Mouse (Mus musculus): ENCODE results near the gene Dcaf6. TPM values are rescaled to one million over a fixed set of nuclear protein-coding genes. Genes with fewer than 3 reads are reported as not detected.

Gene Dcaf6
- polyA plus RNA-seq, 1 experiment from 2014 or later, result 15.9 TPM

DNA sequence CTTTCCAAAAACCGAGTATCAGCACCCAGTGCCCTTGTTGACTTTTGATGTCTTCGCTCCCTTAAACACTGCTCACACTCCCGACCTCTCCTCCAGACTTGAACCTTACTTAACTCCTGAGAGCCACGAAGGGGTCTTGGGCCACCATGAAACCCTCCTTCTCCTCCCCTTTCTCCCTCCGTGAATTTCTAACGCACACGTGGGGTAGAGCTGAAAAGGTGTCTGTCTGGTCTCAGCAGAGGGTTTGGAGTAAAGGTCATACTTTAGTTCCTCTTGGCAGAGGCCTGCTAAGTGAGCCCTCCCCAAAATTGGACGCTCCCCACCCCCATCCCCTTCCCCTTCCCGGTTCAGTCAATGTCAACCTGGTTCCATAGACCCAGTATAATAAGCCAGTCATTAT lies 1.4 kb upstream of the Dcaf6 start:
- WGBS, result 1% methylated on average over 9 of the region's 9 CpGs
- ATAC-seq (ENCODE audit: low FRiP score, low read depth), result no peak
- peak overlapping the region; percentile 74 for H3K9ac ChIP-seq
- peak overlapping the region; percentile 82 for H3K4me2 ChIP-seq (replicated peaks)
- no peaks in the 10 kb centered on the region for H3K9me3 ChIP-seq
- H3K27ac ChIP-seq, result peak overlapping the region; percentile 66
- H3K4me3 ChIP-seq, result peak overlapping the region; percentile 93
- H3K27me3 ChIP-seq, result no peaks in the 10 kb centered on the region
- peaks cover 18% of the 10 kb centered on the region for H3K4me1 ChIP-seq
- no peaks in the 10 kb centered on the region for H3K36me3 ChIP-seq

DNA sequence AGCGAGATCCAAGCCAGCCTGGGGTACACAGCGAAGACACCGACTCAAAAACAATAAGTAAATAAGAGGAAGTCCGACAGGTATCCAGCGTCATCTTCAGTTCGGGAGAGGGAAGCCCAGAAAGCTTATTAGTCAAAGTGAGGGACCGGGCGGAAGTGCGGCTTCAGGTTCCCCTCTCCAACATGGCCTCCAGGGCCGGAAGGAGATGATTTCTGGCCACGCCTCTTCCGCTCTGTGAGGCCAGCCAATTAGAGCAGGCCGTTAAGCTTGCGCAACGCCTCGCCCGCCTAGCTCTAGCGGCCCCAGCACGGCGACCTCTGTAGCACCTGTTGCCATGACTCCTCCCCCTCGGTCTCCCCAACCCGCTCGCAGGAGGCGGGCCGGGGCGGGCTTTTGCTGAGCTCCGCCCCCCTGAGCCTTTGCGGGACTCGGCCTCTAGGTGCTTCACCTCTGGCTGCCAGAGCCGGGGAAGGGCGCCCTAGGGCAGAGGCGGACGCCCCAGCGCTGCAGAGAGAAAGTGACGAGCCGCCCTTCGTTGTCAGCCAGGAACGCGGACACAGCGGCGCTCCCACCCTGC lies 614 bp upstream of the Dcaf6 start:
- Histone ChIP-seq H3K9ac (peak overlapping the region; percentile 74), H3K27ac (peak overlapping the region; percentile 94), H3K4me3 (peak overlapping the region; percentile 93), H3K27me3 (no peaks in the 10 kb centered on the region), H3K36me3 (no peaks in the 10 kb centered on the region), H3K9me3 (no peaks in the 10 kb centered on the region), H3K4me1 (peaks cover 18% of the 10 kb centered on the region), H3K4me2 (replicated peaks) (peak overlapping the region; percentile 82)
- peak; percentile 98 for ATAC-seq (ENCODE audit: low FRiP score, low read depth)
- under 1% methylated on average over 41 of the region's 41 CpGs for WGBS

DNA sequence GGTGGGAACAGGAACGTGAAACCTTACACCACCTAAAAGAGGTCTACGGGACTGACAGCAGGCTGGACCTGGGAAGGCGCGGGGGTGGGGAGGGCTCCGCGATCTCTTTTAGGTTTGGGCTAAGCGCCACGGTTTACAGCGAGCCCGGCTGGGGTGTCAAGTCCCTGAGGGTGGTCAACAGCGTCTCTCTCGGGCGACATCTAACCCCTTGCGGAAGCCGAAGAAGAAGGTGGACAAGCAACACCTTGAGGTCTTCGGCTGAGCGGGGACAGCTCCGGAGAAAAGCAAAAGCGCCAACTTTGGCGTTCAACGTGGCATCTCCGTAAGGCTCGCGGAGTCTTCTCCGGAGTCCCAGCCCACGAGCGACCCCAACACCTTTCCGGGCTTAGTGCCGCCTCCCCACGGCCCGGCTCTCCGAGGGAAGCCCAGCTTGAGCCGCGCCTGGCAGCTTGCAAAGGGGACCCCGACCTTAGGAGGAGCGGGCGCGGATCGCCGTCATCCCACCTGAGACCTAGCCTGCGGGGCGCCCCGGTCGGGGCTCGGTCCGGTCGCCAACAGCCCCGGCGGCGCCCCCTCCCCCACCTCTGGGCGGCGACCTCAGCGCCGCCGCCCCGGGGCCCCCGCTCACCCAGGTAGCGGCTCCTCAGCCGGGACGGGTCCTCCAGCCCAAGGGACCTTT lies 633 bp downstream of the Dcaf6 start:
- Histone ChIP-seq H3K27ac (peak overlapping the region; percentile 94), H3K36me3 (no peaks in the 10 kb centered on the region), H3K9ac (peak overlapping the region; percentile 85), H3K4me1 (peaks cover 18% of the 10 kb centered on the region), H3K9me3 (no peaks in the 10 kb centered on the region), H3K4me3 (peak overlapping the region; percentile 93), H3K27me3 (no peaks in the 10 kb centered on the region), H3K4me2 (replicated peaks) (peak overlapping the region; percentile 80)
- whole genome bisulfite sequencing, result under 1% methylated on average over 60 of the region's 60 CpGs
- ATAC-seq (ENCODE audit: low FRiP score, low read depth), result peak; percentile 0; the same call in 1 of the 2 replicates

DNA sequence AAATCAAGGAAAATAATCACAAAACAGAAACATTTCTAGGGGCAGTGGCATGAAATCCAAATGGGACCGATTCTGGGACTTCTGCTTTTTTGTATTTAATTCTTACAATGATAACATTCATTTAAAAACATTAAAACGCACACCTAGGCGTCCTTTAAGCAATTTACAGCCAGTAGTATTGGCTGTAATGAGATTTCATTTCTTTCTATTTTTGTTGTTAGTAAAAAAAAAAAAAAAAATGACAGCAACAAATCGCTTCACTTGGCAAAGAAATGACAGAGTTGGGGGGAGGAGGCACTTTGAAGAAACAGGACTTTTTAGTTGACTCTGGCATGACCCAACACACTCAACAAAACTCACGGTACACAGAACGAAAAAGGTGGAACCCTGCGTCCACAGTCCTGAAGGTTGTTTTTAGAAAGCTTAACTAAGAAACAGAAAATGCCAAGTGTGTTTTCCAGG lies 1.2 kb downstream of the Dcaf6 start:
- Histone ChIP-seq H3K4me3 (peak overlapping the region; percentile 93), H3K9ac (peak overlapping the region; percentile 85), H3K4me1 (peaks cover 18% of the 10 kb centered on the region), H3K27ac (no peak overlapping the region), H3K36me3 (peaks cover 3% of the 10 kb centered on the region; the same call in 1 of the 2 replicates), H3K9me3 (no peaks in the 10 kb centered on the region), H3K27me3 (no peaks in the 10 kb centered on the region), H3K4me2 (replicated peaks) (peak overlapping the region; percentile 80)
- no peak for ATAC-seq (ENCODE audit: low FRiP score, low read depth)
- 20% methylated on average over 7 of the region's 7 CpGs for WGBS

DNA sequence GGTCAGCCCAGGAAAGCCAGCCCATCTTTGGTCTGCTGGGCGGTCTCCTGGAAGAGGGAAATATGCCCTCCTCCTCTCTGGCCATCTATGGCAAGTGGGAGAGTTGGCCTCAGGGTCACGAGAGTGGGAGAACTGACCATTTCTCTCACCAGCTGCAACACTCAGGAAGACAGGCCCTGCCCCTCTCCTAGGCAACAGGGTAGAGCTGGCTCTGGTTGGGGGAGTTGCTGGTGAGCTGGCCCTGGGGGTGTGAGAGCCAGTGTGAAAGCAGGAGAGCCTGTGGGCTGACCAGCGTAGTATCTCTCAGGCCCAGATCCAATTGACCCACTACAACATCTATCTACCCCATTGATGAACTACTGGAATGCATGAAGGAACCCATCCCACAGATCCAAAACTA lies 18.6 kb downstream of the Dcaf6 start:
- Histone ChIP-seq H3K27ac (no peak overlapping the region), H3K4me3 (no peak overlapping the region), H3K9ac (no peak overlapping the region), H3K9me3 (no peaks in the 10 kb centered on the region), H3K4me1 (no peaks in the 10 kb centered on the region), H3K4me2 (replicated peaks) (no peak overlapping the region), H3K36me3 (no peaks in the 10 kb centered on the region), H3K27me3 (no peaks in the 10 kb centered on the region)
- WGBS, result 80% methylated on average over 3 of the region's 3 CpGs
- no peak; the same call in 1 of the 2 replicates for ATAC-seq (ENCODE audit: low FRiP score, low read depth)

DNA sequence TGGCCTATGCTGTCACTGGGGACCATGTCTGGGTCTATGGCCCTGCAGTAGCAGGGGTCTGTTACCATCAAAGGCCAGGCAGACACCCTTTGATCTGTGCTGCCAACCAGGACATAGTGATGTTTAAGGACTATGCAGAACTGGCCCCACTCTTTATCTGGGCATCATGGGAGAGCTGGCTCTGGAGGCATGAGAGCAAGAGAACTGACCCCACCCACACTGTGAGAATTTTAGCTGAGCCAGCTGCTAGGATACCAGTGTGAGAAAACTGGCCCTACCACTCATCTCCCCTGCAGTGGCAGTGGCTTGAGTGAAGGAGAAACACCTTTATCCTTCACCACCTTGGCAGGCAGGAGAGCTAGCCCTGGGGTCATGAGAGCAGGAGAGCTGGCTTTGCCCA lies 19.1 kb downstream of the Dcaf6 start:
- no peak overlapping the region for H3K9ac ChIP-seq
- no peaks in the 10 kb centered on the region for H3K27me3 ChIP-seq
- H3K36me3 ChIP-seq, result no peaks in the 10 kb centered on the region
- no peak overlapping the region for H3K4me3 ChIP-seq
- no peak for ATAC-seq (ENCODE audit: low FRiP score, low read depth)
- no peak overlapping the region for H3K4me2 ChIP-seq (replicated peaks)
- no peaks in the 10 kb centered on the region; the same call in 1 of the 2 replicates for H3K9me3 ChIP-seq
- H3K4me1 ChIP-seq, result no peaks in the 10 kb centered on the region
- H3K27ac ChIP-seq, result no peak overlapping the region

DNA sequence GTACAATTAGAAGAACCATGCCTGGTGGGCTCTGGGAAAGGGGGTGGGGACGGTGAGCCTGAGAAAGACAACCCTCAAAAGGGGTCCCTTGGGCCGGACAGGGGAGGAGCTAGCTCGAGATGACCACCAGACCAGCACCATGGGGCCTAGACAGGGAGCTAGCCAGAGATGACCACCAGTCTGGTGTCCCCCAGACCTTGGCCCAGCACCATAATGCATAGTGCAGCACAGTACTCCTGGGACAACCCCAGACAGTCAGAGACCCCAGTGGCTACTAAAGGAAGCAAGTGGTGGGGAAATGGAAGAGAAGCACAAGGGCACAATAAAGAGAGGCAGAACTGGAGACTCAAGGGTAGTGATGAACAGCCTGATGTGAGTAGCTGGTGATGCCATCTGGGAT lies 19.5 kb downstream of the Dcaf6 start:
- Histone ChIP-seq H3K27ac (no peak overlapping the region), H3K9me3 (peaks cover 1% of the 10 kb centered on the region; the same call in 1 of the 2 replicates), H3K9ac (no peak overlapping the region), H3K4me2 (replicated peaks) (no peak overlapping the region), H3K4me1 (no peaks in the 10 kb centered on the region), H3K36me3 (no peaks in the 10 kb centered on the region), H3K27me3 (no peaks in the 10 kb centered on the region), H3K4me3 (no peak overlapping the region)
- no peak for ATAC-seq (ENCODE audit: low FRiP score, low read depth)
- WGBS, result 61% methylated on average over 3 of the region's 3 CpGs

DNA sequence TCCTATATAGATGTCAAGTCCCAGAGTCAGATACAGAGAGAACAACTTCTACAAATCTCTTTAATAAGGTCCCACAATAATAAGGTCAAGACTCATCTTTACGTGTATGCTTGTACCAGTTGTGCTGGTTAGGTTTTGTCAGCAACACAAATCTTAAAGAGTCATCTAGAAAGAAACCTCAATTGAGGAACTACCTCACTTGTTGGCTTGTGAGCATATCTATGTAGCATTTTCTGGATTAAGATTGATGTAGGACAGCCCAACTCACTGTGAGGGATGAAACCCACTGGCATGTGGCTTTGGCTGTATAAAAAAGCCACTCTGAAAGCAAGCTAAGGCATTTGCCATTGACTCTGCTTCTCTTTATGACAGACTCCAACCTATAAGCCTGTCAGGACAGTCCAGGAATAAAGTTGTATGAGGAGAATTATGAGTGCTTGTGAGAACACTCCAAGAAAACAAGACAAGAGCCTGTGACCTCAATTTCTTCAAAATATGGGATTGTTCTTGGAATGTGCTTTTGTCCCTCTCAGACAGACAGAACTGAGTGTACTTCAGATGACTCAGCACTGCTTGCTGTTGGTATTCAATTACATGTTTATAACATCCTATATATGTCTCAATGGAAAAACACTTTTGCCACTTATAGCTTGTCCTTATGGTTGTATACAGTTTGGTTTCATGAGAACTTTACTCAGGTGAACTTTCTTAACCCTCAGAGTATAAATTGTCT lies 21.8 kb downstream of the Dcaf6 start:
- no peaks in the 10 kb centered on the region for H3K36me3 ChIP-seq
- H3K9ac ChIP-seq, result no peak overlapping the region
- H3K27ac ChIP-seq, result no peak overlapping the region
- no peak overlapping the region for H3K4me2 ChIP-seq (replicated peaks)
- H3K4me1 ChIP-seq, result no peaks in the 10 kb centered on the region
- peaks cover 5% of the 10 kb centered on the region; the same call in 1 of the 2 replicates for H3K9me3 ChIP-seq
- WGBS, result 86% methylated on average over 1 of the region's 1 CpGs
- H3K4me3 ChIP-seq, result no peak overlapping the region
- no peak for ATAC-seq (ENCODE audit: low FRiP score, low read depth)
- no peaks in the 10 kb centered on the region for H3K27me3 ChIP-seq

DNA sequence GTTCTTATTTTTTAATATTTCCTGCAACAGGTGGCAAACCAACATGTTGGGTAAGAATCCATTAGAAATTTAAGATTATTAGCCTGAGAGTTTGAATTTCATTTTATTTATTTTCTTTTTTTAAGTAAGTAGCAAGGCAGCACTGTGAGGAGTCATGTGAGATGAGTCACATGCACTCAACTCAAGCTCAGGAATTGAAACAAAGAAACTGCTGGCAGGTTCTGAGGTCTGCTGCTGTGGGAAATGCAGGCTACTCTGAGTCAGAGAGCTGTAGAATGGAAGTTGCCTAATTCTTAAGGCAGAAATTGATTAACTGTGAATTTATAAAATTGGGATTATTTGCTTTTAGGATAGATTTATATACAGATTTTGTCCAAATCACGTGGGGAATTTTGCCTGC lies 27.4 kb downstream of the Dcaf6 start:
- 85% methylated on average over 1 of the region's 1 CpGs for WGBS
- H3K9ac ChIP-seq, result no peak overlapping the region
- H3K4me1 ChIP-seq, result no peaks in the 10 kb centered on the region
- H3K4me3 ChIP-seq, result no peak overlapping the region
- no peak overlapping the region for H3K4me2 ChIP-seq (replicated peaks)
- H3K36me3 ChIP-seq, result no peaks in the 10 kb centered on the region
- ATAC-seq (ENCODE audit: low FRiP score, low read depth), result no peak
- H3K9me3 ChIP-seq, result peaks cover 5% of the 10 kb centered on the region; the same call in 1 of the 2 replicates
- no peak overlapping the region for H3K27ac ChIP-seq
- H3K27me3 ChIP-seq, result no peaks in the 10 kb centered on the region

DNA sequence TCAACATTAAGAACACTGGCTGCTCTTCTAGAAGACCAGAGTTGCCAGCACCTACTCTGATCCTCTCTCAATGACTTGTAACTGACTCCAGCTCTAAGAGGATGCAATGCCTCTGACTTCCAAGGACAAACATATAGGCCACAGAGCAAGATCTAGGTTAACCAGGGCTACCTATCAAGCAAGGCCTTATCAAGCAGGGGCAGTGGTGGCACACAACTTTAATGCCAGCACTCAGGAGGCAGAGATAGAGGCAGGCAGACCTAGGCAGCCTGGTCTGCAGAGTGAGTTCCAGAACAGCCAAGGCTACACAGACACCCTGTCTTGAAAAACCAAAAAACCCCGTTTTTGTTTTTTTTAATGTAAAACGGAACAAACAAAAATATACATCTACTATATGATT lies 34.0 kb downstream of the Dcaf6 start:
- ATAC-seq (ENCODE audit: low FRiP score, low read depth), result no peak
- H3K4me3 ChIP-seq, result no peak overlapping the region
- no peaks in the 10 kb centered on the region for H3K9me3 ChIP-seq
- no peak overlapping the region for H3K4me2 ChIP-seq (replicated peaks)
- H3K27me3 ChIP-seq, result no peaks in the 10 kb centered on the region
- H3K27ac ChIP-seq, result no peak overlapping the region
- peaks cover 2% of the 10 kb centered on the region for H3K36me3 ChIP-seq
- no peak overlapping the region for H3K9ac ChIP-seq
- 89% methylated on average over 2 of the region's 2 CpGs for WGBS
- H3K4me1 ChIP-seq, result no peaks in the 10 kb centered on the region

DNA sequence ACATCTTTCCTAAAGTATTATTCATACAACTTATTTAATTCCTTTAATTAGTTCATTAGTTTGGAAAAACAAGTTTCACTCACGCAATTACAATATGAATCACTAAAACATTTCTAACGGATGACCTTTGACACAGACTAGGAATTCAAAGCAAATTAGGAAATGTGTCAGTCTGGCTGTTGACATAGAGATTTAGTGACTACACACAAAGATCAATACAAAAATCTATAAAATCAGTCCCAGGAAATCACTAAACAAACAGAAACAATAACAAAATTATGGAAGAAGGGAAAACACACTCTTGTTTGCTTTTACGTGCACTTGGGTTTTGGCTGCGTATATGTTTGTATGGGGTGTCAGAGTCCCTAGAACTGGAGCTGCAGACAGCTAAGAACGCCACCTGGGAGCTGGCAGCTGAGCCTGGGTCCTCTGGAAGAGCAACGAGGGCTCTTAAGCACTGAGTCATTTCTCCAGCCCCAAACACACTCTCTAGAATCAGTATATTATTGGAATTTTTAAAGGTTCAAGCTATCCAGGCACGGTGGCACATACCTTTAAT lies 38.8 kb downstream of the Dcaf6 start:
- H3K4me1 ChIP-seq, result no peaks in the 10 kb centered on the region
- ATAC-seq (ENCODE audit: low FRiP score, low read depth), result no peak
- 45% methylated on average over 7 of the region's 7 CpGs for WGBS
- H3K27me3 ChIP-seq, result no peaks in the 10 kb centered on the region
- no peak overlapping the region for H3K9ac ChIP-seq
- no peak overlapping the region for H3K4me3 ChIP-seq
- no peaks in the 10 kb centered on the region for H3K9me3 ChIP-seq
- H3K36me3 ChIP-seq, result peaks cover 2% of the 10 kb centered on the region
- no peak overlapping the region for H3K27ac ChIP-seq
- no peak overlapping the region for H3K4me2 ChIP-seq (replicated peaks)

DNA sequence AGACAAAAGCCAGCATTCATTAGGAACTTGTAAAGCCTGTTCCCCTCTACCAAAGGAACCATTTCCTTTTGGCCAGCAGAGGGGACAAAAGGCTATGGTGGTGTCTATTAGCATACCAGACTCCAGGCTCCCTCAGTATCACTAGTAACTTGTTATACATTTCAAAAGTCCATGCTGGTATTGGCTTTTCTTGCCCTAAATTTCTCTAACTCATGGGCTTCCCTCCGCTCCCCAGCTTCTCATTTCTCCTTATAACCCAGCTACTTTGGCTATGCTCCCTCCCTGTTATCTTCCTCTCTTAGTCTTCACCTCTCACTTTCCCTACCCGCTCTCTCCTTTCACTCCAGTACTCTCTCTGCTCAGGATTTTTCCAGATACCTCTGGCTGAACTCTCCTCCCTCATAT lies 63.9 kb downstream of the Dcaf6 start:
- Histone ChIP-seq H3K9ac (no peak overlapping the region), H3K4me2 (replicated peaks) (no peak overlapping the region), H3K9me3 (no peaks in the 10 kb centered on the region), H3K4me3 (no peak overlapping the region), H3K36me3 (peaks cover 8% of the 10 kb centered on the region; the same call in 1 of the 2 replicates), H3K4me1 (no peaks in the 10 kb centered on the region), H3K27ac (no peak overlapping the region), H3K27me3 (no peaks in the 10 kb centered on the region)
- WGBS, result 90% methylated on average over 2 of the region's 2 CpGs
- ATAC-seq (ENCODE audit: low FRiP score, low read depth), result no peak

Data from limb, embryonic 13.5 days (tissue).